In genomic region chr11:29807325-29807724, GRCm38 (mm10) we compare ENCODE assay signal across 15 mouse cellular contexts. TPM values are rescaled to one million over a fixed set of nuclear protein-coding genes. Genes with fewer than 3 reads are reported as not detected.
"Had no signal": no experiment of that assay in that cellular context is flagged by ENCODE, and none has a peak within 500 bp of the region (broad histone marks: within the 10 kb centered on the region; RNA-seq: fewer than 3 reads in every experiment).

No protein-coding gene starts in this region.

- DNase-seq: kidney, adult 8-10 months; kidney, postnatal 25 days; layer of hippocampus, adult 9-11 months; lung, adult 18-20 months; right cerebral cortex, postnatal 4 days; spleen, adult 18-20 months; thymus, adult 2 months; thymus, postnatal 25 days had no signal

- H3K9ac ChIP-seq: limb, embryonic 13.5 days; liver, embryonic 14.5 days; midbrain, embryonic 15.5 days; stomach, embryonic 15.5 days had no signal

- H3K4me2 ChIP-seq: limb, embryonic 13.5 days; midbrain, embryonic 11.5 days; midbrain, embryonic 15.5 days; stomach, embryonic 15.5 days had no signal

- H3K9me3 ChIP-seq: limb, embryonic 13.5 days; megakaryocyte, embryonic 14.5 days; midbrain, embryonic 15.5 days; stomach, embryonic 15.5 days had no signal

- ATAC-seq: midbrain, embryonic 15.5 days had no signal

- H3K4me3 ChIP-seq: limb, embryonic 13.5 days; megakaryocyte, embryonic 14.5 days; midbrain, embryonic 15.5 days; stomach, embryonic 15.5 days had no signal

- H3K4me1 ChIP-seq: midbrain, embryonic 15.5 days had no signal

- H3K27me3 ChIP-seq: limb, embryonic 13.5 days; megakaryocyte, embryonic 14.5 days; midbrain, embryonic 15.5 days; stomach, embryonic 15.5 days had no signal

- H3K36me3 ChIP-seq: limb, embryonic 13.5 days; midbrain, embryonic 15.5 days; stomach, embryonic 15.5 days had no signal

- H3K27ac ChIP-seq: limb, embryonic 13.5 days; liver, embryonic 14.5 days; midbrain, embryonic 15.5 days; stomach, embryonic 15.5 days had no signal

RNA-seq across cellular contexts. Expression of gene 4931440F15Rik, which starts 18.1 kb away (rescaled TPM):
- polyA plus RNA-seq: liver, adult 2 months; midbrain, embryonic 11.5 days had no signal
